Mouse (Mus musculus): ENCODE measurements around the gene Ccdc191. TPM values are rescaled to one million over a fixed set of nuclear protein-coding genes. Genes with fewer than 3 reads are reported as not detected.
A peak's percentile ranks its signal among the peaks of the same experiment; 100 is the strongest.

Gene Ccdc191
- total and polyA plus RNA-seq, 2 experiments from 2014 or later = 0.89 to 4.1 TPM

DNA sequence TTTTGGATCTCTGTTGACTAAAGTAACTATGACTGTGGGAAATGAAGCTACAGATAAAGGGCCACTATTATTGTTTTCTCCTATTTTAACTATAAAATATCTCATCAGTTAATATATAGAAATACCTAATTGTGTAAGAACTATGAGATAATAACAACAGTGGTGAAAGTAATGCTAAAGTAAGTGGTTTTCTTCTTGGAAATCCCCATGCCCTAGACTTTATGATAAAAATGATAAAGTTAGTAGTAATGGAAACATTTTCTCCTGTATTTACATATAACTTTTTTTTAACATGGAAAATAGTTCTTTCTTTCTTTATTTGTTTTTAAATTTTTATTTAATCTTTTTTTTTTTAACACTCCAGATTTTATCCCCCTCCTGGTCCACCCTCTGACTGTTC, 11.0 kb downstream of the Ccdc191 start:
- no peaks in the 10 kb centered on the region for H3K9me3 ChIP-seq (ENCODE audit: low read length)
- no peaks in the 10 kb centered on the region for H3K36me3 ChIP-seq (ENCODE audit: insufficient read depth, low read length)
- no peak overlapping the region for H3K27ac ChIP-seq
- ATAC-seq (no peak), DNase-seq (ENCODE audit: low spot score) (no peak)
- H3K4me3 ChIP-seq (ENCODE audit: low read length) = no peak overlapping the region
- H3K4me2 ChIP-seq (ENCODE audit: low read depth, low read length) = no peak overlapping the region
- no peak overlapping the region for H3K9ac ChIP-seq (replicated peaks; ENCODE audit: low read length)
- H3K4me1 ChIP-seq (ENCODE audit: insufficient read depth, low read length) = no peaks in the 10 kb centered on the region
- H3K27me3 ChIP-seq (ENCODE audit: insufficient read depth, low read length) = no peaks in the 10 kb centered on the region
- no peak for TF ChIP-seq CTCF (IDR thresholded peaks at IDR 0.05; ENCODE audit: low read depth)

GRCm38 (mm10) chr16:43908881-43909280, 19.3 kb downstream of the Ccdc191 start:
- Histone ChIP-seq H3K4me2 (ENCODE audit: low read depth, low read length) (no peak overlapping the region), H3K36me3 (ENCODE audit: insufficient read depth, low read length) (no peaks in the 10 kb centered on the region), H3K27ac (no peak overlapping the region), H3K4me1 (ENCODE audit: insufficient read depth, low read length) (no peaks in the 10 kb centered on the region), H3K9ac (replicated peaks; ENCODE audit: low read length) (no peak overlapping the region), H3K27me3 (ENCODE audit: insufficient read depth, low read length) (no peaks in the 10 kb centered on the region), H3K4me3 (ENCODE audit: low read length) (no peak overlapping the region), H3K9me3 (ENCODE audit: low read length) (no peaks in the 10 kb centered on the region)
- no peak for DNase-seq (ENCODE audit: low spot score)
- 90% methylated on average over 2 of the region's 2 CpGs for WGBS
- peak; percentile 36 for TF ChIP-seq CTCF (IDR thresholded peaks at IDR 0.05; ENCODE audit: low read depth)
- ATAC-seq = no peak

GRCm38 (mm10) chr16:43918867-43919266, 29.3 kb downstream of the Ccdc191 start:
- ATAC-seq (no peak), DNase-seq (ENCODE audit: low spot score) (no peak)
- Histone ChIP-seq H3K4me1 (ENCODE audit: insufficient read depth, low read length) (no peaks in the 10 kb centered on the region), H3K27me3 (ENCODE audit: insufficient read depth, low read length) (no peaks in the 10 kb centered on the region), H3K36me3 (ENCODE audit: insufficient read depth, low read length) (no peaks in the 10 kb centered on the region), H3K4me3 (ENCODE audit: low read length) (no peak overlapping the region), H3K9ac (replicated peaks; ENCODE audit: low read length) (no peak overlapping the region), H3K27ac (no peak overlapping the region), H3K9me3 (ENCODE audit: low read length) (no peaks in the 10 kb centered on the region), H3K4me2 (ENCODE audit: low read depth, low read length) (no peak overlapping the region)
- 89% methylated on average over 3 of the region's 3 CpGs for WGBS
- TF ChIP-seq CTCF (IDR thresholded peaks at IDR 0.05; ENCODE audit: low read depth) = no peak

DNA sequence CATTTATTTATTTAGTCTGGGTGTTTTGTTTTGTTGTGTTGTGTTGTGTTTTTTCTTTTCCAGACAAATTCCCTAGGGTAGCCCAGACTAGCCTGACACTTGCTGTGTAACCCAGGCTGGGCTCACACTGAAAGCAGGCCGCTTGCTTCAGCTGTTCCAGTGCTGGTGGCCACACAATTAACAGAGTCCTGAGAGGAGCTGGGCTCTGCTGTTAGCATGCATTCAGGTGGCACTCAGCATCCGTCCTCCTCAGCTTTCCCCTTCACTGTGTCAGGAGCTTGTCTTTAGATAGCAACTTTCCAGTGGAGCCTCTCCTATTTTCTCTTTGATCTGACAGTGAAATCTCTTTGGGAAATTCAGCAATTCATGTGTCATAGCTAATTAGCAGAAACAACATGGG, 32.4 kb downstream of the Ccdc191 start:
- ATAC-seq = no peak
- Histone ChIP-seq H3K4me1 (ENCODE audit: insufficient read depth, low read length) (no peaks in the 10 kb centered on the region), H3K4me2 (ENCODE audit: low read depth, low read length) (no peak overlapping the region), H3K4me3 (ENCODE audit: low read length) (no peak overlapping the region), H3K9me3 (ENCODE audit: low read length) (no peaks in the 10 kb centered on the region), H3K9ac (replicated peaks; ENCODE audit: low read length) (no peak overlapping the region), H3K36me3 (ENCODE audit: insufficient read depth, low read length) (no peaks in the 10 kb centered on the region), H3K27me3 (ENCODE audit: insufficient read depth, low read length) (no peaks in the 10 kb centered on the region), H3K27ac (no peak overlapping the region)
- DNase-seq (ENCODE audit: low spot score) = no peak
- 59% methylated on average over 2 of the region's 2 CpGs for WGBS
- TF ChIP-seq CTCF (IDR thresholded peaks at IDR 0.05; ENCODE audit: low read depth) = no peak

DNA sequence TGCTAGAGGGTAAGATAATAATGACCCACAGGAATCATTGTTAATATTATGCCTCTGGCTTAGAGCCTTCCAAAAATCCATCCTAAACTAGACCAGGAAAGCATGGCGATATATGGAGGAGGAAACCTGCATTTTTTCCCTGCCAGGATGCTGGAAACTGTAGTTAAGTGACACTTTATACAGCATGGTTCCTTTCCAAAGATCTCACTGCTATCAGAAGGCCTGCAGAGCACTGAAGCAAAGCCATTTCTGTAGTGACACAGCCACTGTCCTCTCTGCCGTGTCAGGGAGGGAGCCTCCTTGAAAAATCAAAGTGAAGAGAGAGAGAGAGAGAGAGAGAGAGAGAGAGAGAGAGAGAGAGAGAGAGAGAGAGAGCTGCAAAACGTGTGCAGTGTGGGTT, 33.0 kb downstream of the Ccdc191 start:
- no peak for ATAC-seq
- H3K36me3 ChIP-seq (ENCODE audit: insufficient read depth, low read length) = no peaks in the 10 kb centered on the region
- TF ChIP-seq CTCF (IDR thresholded peaks at IDR 0.05; ENCODE audit: low read depth) = no peak
- no peaks in the 10 kb centered on the region for H3K9me3 ChIP-seq (ENCODE audit: low read length)
- no peak overlapping the region for H3K4me2 ChIP-seq (ENCODE audit: low read depth, low read length)
- no peak overlapping the region for H3K9ac ChIP-seq (replicated peaks; ENCODE audit: low read length)
- no peaks in the 10 kb centered on the region for H3K4me1 ChIP-seq (ENCODE audit: insufficient read depth, low read length)
- H3K4me3 ChIP-seq (ENCODE audit: low read length) = no peak overlapping the region
- H3K27me3 ChIP-seq (ENCODE audit: insufficient read depth, low read length) = no peaks in the 10 kb centered on the region
- no peak overlapping the region for H3K27ac ChIP-seq
- no peak for DNase-seq (ENCODE audit: low spot score)
- WGBS = 50% methylated on average over 3 of the region's 3 CpGs

DNA sequence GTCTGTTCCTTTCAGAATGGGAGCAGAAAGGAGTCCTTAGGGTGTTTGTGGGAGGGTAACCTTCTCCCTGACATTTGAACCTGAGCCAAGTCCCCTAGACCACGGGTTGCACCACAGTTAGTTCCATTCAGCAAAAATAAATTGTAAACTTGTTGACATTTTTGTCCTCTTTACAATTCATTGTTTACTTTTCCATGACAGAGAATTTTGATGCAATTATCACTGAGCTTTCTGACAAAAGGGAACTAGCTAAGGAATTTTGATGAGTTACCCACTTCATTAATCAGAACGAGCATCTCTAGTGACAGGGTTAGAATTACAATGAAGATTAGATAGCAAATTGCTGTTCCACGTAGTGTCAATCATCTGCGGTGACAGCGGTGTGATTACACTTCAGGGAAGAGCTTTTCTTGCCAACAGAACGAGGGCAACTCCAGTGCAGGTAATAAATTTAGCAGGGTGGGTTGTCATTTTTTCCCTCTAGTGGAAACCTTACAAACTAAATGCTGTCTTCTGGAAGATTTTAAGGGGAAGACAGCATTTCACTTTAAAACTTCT, 35.5 kb downstream of the Ccdc191 start:
- Histone ChIP-seq H3K27ac (no peak overlapping the region), H3K36me3 (ENCODE audit: insufficient read depth, low read length) (no peaks in the 10 kb centered on the region), H3K27me3 (ENCODE audit: insufficient read depth, low read length) (no peaks in the 10 kb centered on the region), H3K4me1 (ENCODE audit: insufficient read depth, low read length) (no peaks in the 10 kb centered on the region), H3K4me2 (ENCODE audit: low read depth, low read length) (no peak overlapping the region), H3K9me3 (ENCODE audit: low read length) (no peaks in the 10 kb centered on the region), H3K9ac (replicated peaks; ENCODE audit: low read length) (no peak overlapping the region), H3K4me3 (ENCODE audit: low read length) (no peak overlapping the region)
- TF ChIP-seq CTCF (IDR thresholded peaks at IDR 0.05; ENCODE audit: low read depth) = no peak
- peak; percentile 29 for DNase-seq (ENCODE audit: low spot score)
- no peak for ATAC-seq
- 46% methylated on average over 6 of the region's 6 CpGs for WGBS

DNA sequence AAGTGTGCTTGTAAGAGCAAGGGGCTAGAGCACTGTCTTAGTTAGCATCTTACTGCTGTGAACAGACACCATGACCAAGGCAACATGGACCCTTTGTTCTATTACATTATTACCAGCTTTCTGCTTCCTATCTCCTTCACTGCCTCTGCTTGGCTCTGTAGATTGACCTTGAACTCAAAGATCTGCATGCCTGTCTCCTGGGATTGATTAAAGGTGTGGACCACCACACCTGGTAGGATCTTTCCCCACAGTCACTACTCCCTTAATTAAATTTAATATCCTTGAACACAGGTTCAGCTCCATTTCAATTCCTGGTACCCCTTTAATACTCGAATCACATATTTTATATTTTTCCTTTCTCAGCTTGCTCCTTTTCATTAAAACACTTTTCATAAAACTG, 36.2 kb downstream of the Ccdc191 start:
- Histone ChIP-seq H3K27me3 (ENCODE audit: insufficient read depth, low read length) (no peaks in the 10 kb centered on the region), H3K9me3 (ENCODE audit: low read length) (no peaks in the 10 kb centered on the region), H3K4me2 (ENCODE audit: low read depth, low read length) (no peak overlapping the region), H3K4me1 (ENCODE audit: insufficient read depth, low read length) (no peaks in the 10 kb centered on the region), H3K27ac (no peak overlapping the region), H3K9ac (replicated peaks; ENCODE audit: low read length) (no peak overlapping the region), H3K36me3 (ENCODE audit: insufficient read depth, low read length) (no peaks in the 10 kb centered on the region), H3K4me3 (ENCODE audit: low read length) (no peak overlapping the region)
- no peak for DNase-seq (ENCODE audit: low spot score)
- WGBS = 87% methylated on average over 1 of the region's 1 CpGs
- ATAC-seq = no peak
- TF ChIP-seq CTCF (IDR thresholded peaks at IDR 0.05; ENCODE audit: low read depth) = no peak

Measured in hindbrain, postnatal 0 days (tissue).